Mouse (Mus musculus): ENCODE results near the gene Skap2. TPM values are rescaled to one million over a fixed set of nuclear protein-coding genes. Genes with fewer than 3 reads are reported as not detected.

Gene Skap2
- polyA plus RNA-seq, 1 experiment, result 10.9 TPM

DNA sequence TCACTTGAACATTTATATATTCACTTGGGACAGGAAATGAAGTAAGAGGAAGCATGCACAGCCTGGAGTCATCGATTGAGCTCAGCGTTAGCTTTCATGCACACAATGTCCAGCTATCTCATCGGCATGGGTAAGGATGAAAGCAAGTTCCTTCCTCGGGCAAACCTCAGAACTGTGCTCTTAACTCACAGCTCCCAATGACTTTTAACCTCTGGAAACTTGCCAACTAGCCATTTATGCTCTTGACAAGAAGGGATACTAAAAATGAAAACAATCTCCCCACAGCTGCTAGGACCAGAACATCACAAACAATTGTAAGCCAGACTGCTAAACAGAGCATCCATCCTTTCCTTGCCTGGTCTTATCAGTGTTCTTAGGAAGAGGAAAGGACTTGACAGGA lies 53.4 kb downstream of the Skap2 start:
- no peak overlapping the region for H3K27ac ChIP-seq (ENCODE audit: insufficient read depth, low read length)
- H3K4me1 ChIP-seq (ENCODE audit: control insufficient read depth, insufficient read depth, low read length), result no peaks in the 10 kb centered on the region
- no peak for TF ChIP-seq POLR2A (IDR thresholded peaks at IDR 0.05; ENCODE audit: extremely low read depth, insufficient read depth, low read length)
- no peak for TF ChIP-seq CTCF (IDR thresholded peaks at IDR 0.05; ENCODE audit: extremely low read depth, insufficient read depth, low read length)
- H3K4me3 ChIP-seq (ENCODE audit: insufficient read depth, low read length), result no peak overlapping the region

DNA sequence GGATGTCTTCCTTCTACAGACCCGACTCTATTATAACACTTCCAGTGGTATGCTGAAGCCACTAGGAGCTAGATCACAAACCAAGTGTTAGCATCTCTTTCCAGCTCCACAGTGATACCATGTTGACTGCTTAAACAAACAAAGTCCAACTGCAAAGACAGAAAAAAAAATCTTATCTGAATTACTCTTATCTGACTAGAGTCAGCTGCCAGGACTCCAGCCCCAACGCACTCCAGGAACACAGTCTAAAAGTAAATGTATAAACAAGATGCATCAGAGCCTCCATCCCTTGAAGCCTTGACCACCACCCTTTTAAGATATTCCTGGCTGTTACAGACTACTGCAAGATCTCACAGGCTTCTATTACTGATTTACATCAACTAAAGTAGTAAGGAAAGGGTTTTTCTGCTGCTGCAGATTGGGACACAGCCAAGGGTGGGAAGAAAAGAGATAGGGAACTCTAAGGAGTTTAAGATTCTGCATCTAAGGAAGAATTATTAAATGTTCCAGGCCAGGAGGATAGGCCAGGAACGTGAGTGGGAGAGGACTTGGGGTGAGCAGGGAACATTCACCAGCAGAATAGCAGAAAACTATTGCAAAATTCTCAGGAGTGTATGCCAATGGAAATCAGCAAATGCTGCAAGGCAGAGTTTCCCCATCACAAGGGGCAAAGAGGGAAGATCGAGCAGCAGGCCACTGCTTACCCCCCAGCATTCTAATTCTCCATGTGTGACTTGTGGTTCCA lies 56.1 kb downstream of the Skap2 start:
- Histone ChIP-seq H3K4me3 (ENCODE audit: insufficient read depth, low read length) (no peak overlapping the region), H3K4me1 (ENCODE audit: control insufficient read depth, insufficient read depth, low read length) (no peaks in the 10 kb centered on the region), H3K27ac (ENCODE audit: insufficient read depth, low read length) (no peak overlapping the region)
- no peak for TF ChIP-seq POLR2A (IDR thresholded peaks at IDR 0.05; ENCODE audit: extremely low read depth, insufficient read depth, low read length)
- no peak for TF ChIP-seq CTCF (IDR thresholded peaks at IDR 0.05; ENCODE audit: extremely low read depth, insufficient read depth, low read length)

DNA sequence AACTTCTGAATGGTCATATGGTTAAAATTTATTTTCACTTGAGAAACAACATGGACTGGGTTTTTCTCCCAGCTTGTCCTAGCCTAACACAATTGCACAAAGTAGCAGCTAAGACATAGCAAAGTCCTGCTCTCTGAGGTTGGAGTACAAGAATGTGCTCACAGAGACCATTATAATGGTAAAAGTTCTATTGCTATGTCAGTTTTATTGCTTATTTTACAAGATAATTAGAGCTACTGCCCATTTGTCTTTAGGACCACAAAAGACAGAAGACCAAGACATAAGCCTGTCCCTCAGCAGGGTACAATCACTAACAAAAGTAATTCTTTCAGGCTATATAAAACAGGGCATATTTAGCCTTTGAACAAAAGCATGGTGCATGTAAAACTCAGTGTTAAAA lies 64.7 kb downstream of the Skap2 start:
- Histone ChIP-seq H3K4me3 (ENCODE audit: insufficient read depth, low read length) (no peak overlapping the region), H3K4me1 (ENCODE audit: control insufficient read depth, insufficient read depth, low read length) (no peaks in the 10 kb centered on the region), H3K27ac (ENCODE audit: insufficient read depth, low read length) (no peak overlapping the region)
- TF ChIP-seq POLR2A (IDR thresholded peaks at IDR 0.05; ENCODE audit: extremely low read depth, insufficient read depth, low read length) (no peak), CTCF (IDR thresholded peaks at IDR 0.05; ENCODE audit: extremely low read depth, insufficient read depth, low read length) (no peak)

DNA sequence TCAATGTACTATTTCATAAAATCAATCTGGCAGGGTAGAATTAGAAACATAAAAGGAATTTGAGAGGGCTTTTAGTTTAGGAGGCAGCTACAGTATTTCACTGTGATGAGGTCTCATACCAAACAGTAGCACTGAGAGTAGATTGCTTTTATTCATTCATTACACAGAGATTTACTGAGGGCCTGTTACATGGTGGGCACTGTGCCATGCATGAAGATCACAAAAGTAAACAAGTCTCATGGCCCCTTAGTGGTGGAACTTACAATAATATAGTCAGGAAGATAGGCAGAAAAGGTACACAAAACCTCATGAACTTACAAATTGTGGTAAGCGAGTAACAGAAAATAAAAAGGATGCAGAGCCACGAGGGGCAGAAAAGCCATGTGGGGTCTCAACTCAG lies 67.4 kb downstream of the Skap2 start:
- Histone ChIP-seq H3K27ac (ENCODE audit: insufficient read depth, low read length) (no peak overlapping the region), H3K4me3 (ENCODE audit: insufficient read depth, low read length) (no peak overlapping the region), H3K4me1 (ENCODE audit: control insufficient read depth, insufficient read depth, low read length) (no peaks in the 10 kb centered on the region)
- TF ChIP-seq POLR2A (IDR thresholded peaks at IDR 0.05; ENCODE audit: extremely low read depth, insufficient read depth, low read length), result no peak
- no peak for TF ChIP-seq CTCF (IDR thresholded peaks at IDR 0.05; ENCODE audit: extremely low read depth, insufficient read depth, low read length)

DNA sequence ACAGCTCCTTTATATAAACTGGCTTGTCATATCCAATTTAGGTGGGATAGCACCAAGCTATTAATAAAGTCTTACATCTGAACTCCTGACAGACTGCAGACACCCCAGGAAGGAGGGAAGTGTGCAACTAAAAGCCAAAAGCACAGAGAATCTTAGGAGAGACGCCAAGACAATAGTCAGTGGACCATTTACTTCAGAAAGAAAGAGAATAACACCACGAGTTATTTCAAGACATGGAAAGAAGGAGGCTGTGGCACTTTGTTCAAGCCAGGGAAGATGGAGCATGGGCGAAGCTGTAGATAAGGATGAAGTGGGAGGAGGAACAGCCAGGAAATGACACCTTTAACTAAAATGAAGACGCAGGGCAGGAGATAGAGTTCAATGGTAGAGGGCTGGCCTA lies 78.4 kb downstream of the Skap2 start:
- H3K4me3 ChIP-seq (ENCODE audit: insufficient read depth, low read length), result no peak overlapping the region

DNA sequence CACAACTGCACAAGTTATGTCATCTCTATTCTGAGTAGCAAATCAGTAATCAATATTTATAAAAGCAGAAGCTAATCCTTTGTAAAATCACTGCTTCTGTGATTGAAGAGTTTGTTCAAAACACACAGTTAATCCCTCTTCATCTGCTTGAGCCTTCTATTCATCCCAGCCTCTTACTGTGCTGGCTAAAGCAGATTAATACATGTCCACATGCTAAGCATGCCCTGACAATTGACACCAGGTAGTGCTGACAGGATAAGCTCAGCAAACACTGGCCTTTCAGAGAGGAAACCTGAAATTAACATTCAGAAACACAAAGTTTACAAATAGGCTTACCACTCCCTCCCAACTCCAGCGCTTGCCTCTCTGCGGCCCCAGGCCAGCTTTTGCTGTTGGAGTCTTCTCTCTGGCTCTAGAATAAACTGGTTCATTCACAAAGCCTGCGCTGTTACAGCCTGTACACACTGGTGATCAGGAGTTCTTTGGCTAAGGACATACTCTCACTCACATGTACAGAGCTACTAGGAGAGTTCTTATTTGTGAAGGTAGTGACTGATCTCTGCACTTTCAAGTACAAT lies 79.2 kb downstream of the Skap2 start:
- H3K27ac ChIP-seq (ENCODE audit: insufficient read depth, low read length), result no peak overlapping the region
- no peak overlapping the region for H3K4me3 ChIP-seq (ENCODE audit: insufficient read depth, low read length)
- no peak for TF ChIP-seq POLR2A (IDR thresholded peaks at IDR 0.05; ENCODE audit: extremely low read depth, insufficient read depth, low read length)
- TF ChIP-seq CTCF (IDR thresholded peaks at IDR 0.05; ENCODE audit: extremely low read depth, insufficient read depth, low read length), result no peak
- H3K4me1 ChIP-seq (ENCODE audit: control insufficient read depth, insufficient read depth, low read length), result no peaks in the 10 kb centered on the region

More for the DNA sequence above, 78.4 kb downstream of the Skap2 start:
- H3K4me1 ChIP-seq (ENCODE audit: control insufficient read depth, insufficient read depth, low read length), result no peaks in the 10 kb centered on the region
- no peak overlapping the region for H3K27ac ChIP-seq (ENCODE audit: insufficient read depth, low read length)
- TF ChIP-seq CTCF (IDR thresholded peaks at IDR 0.05; ENCODE audit: extremely low read depth, insufficient read depth, low read length) (no peak), POLR2A (IDR thresholded peaks at IDR 0.05; ENCODE audit: extremely low read depth, insufficient read depth, low read length) (no peak)

DNA sequence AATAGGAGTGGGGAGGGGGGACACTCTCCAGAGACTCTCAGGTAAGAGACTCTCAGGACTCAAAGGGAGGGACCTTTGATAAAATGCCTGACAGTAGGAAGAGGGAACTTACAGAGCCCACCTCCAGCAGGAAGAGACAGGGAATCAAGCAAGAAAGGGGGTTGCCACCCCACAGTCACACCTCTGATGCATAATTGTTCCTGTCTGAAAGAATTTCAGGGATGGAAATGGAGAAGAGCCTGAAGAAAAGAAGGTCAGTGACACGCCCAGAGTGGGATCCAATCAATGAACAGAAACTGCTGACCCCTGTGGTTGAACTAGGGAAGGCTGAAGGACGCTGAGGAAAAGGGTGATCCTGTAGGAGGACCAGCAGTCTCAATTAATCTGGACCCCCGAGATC lies 85.2 kb downstream of the Skap2 start:
- no peaks in the 10 kb centered on the region for H3K4me1 ChIP-seq (ENCODE audit: control insufficient read depth, insufficient read depth, low read length)
- no peak overlapping the region for H3K27ac ChIP-seq (ENCODE audit: insufficient read depth, low read length)
- H3K4me3 ChIP-seq (ENCODE audit: insufficient read depth, low read length), result no peak overlapping the region
- TF ChIP-seq POLR2A (IDR thresholded peaks at IDR 0.05; ENCODE audit: extremely low read depth, insufficient read depth, low read length) (no peak), CTCF (IDR thresholded peaks at IDR 0.05; ENCODE audit: extremely low read depth, insufficient read depth, low read length) (no peak)

DNA sequence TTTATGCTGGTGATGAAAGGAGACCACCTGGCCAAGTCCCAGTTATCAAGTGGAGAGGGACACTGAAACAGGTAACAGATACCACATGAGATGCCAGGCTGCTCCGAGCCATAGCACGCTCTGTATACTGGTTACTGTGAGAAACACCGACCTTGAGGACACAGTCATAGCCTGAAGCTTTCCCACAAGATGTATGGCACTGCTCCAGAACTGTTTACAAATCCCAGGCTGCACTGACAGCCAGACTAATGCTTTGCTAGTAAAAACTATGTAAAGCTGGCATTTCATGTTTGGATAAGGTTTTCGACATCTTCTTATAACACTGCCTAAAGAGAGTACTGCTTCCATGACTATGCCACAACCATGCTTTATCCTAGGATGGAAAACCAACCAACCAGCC lies 90.5 kb downstream of the Skap2 start:
- Histone ChIP-seq H3K4me1 (ENCODE audit: control insufficient read depth, insufficient read depth, low read length) (no peaks in the 10 kb centered on the region), H3K27ac (ENCODE audit: insufficient read depth, low read length) (no peak overlapping the region), H3K4me3 (ENCODE audit: insufficient read depth, low read length) (no peak overlapping the region)
- no peak for TF ChIP-seq POLR2A (IDR thresholded peaks at IDR 0.05; ENCODE audit: extremely low read depth, insufficient read depth, low read length)
- no peak for TF ChIP-seq CTCF (IDR thresholded peaks at IDR 0.05; ENCODE audit: extremely low read depth, insufficient read depth, low read length)

DNA sequence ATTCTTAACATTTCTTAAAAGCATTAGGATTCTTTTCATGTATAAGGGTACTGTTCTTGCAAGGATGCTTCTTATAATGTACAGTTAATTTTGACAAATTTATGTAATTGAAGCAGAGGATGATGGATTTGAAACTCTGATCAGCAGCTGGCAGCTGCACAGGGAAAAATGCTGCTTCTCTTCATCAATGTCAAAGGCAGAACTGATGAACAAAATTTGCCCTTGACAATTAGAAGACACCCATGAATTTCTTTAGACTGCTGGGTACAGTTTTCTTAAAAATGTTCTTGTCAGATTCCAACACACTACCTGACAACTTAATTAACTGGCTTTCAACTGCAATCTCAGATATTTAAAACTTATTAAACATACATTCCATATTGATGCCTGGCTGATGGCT lies 103.9 kb downstream of the Skap2 start:
- Histone ChIP-seq H3K4me3 (ENCODE audit: insufficient read depth, low read length) (no peak overlapping the region), H3K27ac (ENCODE audit: insufficient read depth, low read length) (no peak overlapping the region), H3K4me1 (ENCODE audit: control insufficient read depth, insufficient read depth, low read length) (no peaks in the 10 kb centered on the region)
- TF ChIP-seq CTCF (IDR thresholded peaks at IDR 0.05; ENCODE audit: extremely low read depth, insufficient read depth, low read length) (no peak), POLR2A (IDR thresholded peaks at IDR 0.05; ENCODE audit: extremely low read depth, insufficient read depth, low read length) (no peak)

DNA sequence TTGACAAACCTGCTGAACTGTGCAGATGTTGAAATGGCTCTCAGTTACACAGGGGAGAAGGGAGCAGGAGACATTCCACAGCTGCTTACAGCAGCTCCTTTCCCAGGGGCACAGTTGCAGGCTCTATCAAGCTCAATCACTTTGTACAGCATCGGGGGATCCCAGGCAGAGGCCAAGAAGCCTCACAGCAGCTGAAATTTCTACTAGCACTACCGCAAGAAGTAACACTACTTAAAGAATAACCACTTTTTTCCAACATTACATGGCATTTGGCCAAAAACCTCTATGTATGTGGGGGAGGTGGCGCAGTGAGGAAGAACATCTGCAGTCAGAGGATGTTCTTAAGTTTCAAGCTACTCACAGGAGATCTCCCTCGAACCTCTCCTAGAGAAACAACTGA lies 106.7 kb downstream of the Skap2 start:
- H3K4me1 ChIP-seq (ENCODE audit: control insufficient read depth, insufficient read depth, low read length), result no peaks in the 10 kb centered on the region
- TF ChIP-seq POLR2A (IDR thresholded peaks at IDR 0.05; ENCODE audit: extremely low read depth, insufficient read depth, low read length) (no peak), CTCF (IDR thresholded peaks at IDR 0.05; ENCODE audit: extremely low read depth, insufficient read depth, low read length) (no peak)
- H3K4me3 ChIP-seq (ENCODE audit: insufficient read depth, low read length), result no peak overlapping the region

More for the DNA sequence above, 106.7 kb downstream of the Skap2 start:
- no peak overlapping the region for H3K27ac ChIP-seq (ENCODE audit: insufficient read depth, low read length)
